Mouse (Mus musculus): Measurements from ENCODE around the gene Map2.

Map2 gene

GRCm38 (mm10) chr1:66196716-66197115, 21.6 kb downstream of the Map2 start:
- DNase-seq (ENCODE audit: low read depth in 2 of 2, low spot score in 2 of 2): no peak

- DNase-seq (ENCODE audit: low read depth in 2 of 2, low spot score in 2 of 2): no peak
Observed at GRCm38 (mm10) chr1:66205517-66205916, 30.4 kb downstream of the Map2 start.

- no peak for DNase-seq (ENCODE audit: low read depth in 2 of 2, low spot score in 2 of 2)
Observed at GRCm38 (mm10) chr1:66206904-66207303, 31.8 kb downstream of the Map2 start.

GRCm38 (mm10) chr1:66211074-66211791, 36.2 kb downstream of the Map2 start:
- DNase-seq (ENCODE audit: low read depth in 2 of 2, low spot score in 2 of 2): no peak

GRCm38 (mm10) chr1:66221497-66221896, 46.4 kb downstream of the Map2 start:
- no peak for DNase-seq (ENCODE audit: low read depth in 2 of 2, low spot score in 2 of 2)

GRCm38 (mm10) chr1:66223331-66223730, 48.3 kb downstream of the Map2 start:
- no peak for DNase-seq (ENCODE audit: low read depth in 2 of 2, low spot score in 2 of 2)

GRCm38 (mm10) chr1:66226372-66227368, 51.6 kb downstream of the Map2 start:
- DNase-seq (ENCODE audit: low read depth in 2 of 2, low spot score in 2 of 2): no peak

- DNase-seq (ENCODE audit: low read depth in 2 of 2, low spot score in 2 of 2): no peak
Observed at GRCm38 (mm10) chr1:66228205-66228604, 53.1 kb downstream of the Map2 start.

GRCm38 (mm10) chr1:66230345-66230744, 55.3 kb downstream of the Map2 start:
- DNase-seq (ENCODE audit: low read depth in 2 of 2, low spot score in 2 of 2): no peak

GRCm38 (mm10) chr1:66231963-66232362, 56.9 kb downstream of the Map2 start:
- DNase-seq (ENCODE audit: low read depth in 2 of 2, low spot score in 2 of 2): no peak

GRCm38 (mm10) chr1:66244910-66245309, 69.8 kb downstream of the Map2 start:
- no peak for DNase-seq (ENCODE audit: low read depth in 2 of 2, low spot score in 2 of 2)

- DNase-seq (ENCODE audit: low read depth in 2 of 2, low spot score in 2 of 2): no peak
Observed at GRCm38 (mm10) chr1:66251649-66252332, 76.7 kb downstream of the Map2 start.

- no peak for DNase-seq (ENCODE audit: low read depth in 2 of 2, low spot score in 2 of 2)
Observed at GRCm38 (mm10) chr1:66252333-66252724, 77.3 kb downstream of the Map2 start.

- no peak for DNase-seq (ENCODE audit: low read depth in 2 of 2, low spot score in 2 of 2)
Observed at GRCm38 (mm10) chr1:66263220-66263619, 88.1 kb downstream of the Map2 start.

GRCm38 (mm10) chr1:66266231-66266924, 91.3 kb downstream of the Map2 start:
- no peak for DNase-seq (ENCODE audit: low read depth in 2 of 2, low spot score in 2 of 2)

- no peak for DNase-seq (ENCODE audit: low read depth in 2 of 2, low spot score in 2 of 2)
Observed at GRCm38 (mm10) chr1:66277663-66278062, 102.6 kb downstream of the Map2 start.

- DNase-seq (ENCODE audit: low read depth in 2 of 2, low spot score in 2 of 2): no peak
Observed at GRCm38 (mm10) chr1:66279222-66280009, 104.3 kb downstream of the Map2 start.

GRCm38 (mm10) chr1:66280152-66280551, 105.1 kb downstream of the Map2 start:
- no peak for DNase-seq (ENCODE audit: low read depth in 2 of 2, low spot score in 2 of 2)

- no peak for DNase-seq (ENCODE audit: low read depth in 2 of 2, low spot score in 2 of 2)
Observed at GRCm38 (mm10) chr1:66282447-66282846, 107.4 kb downstream of the Map2 start.

GRCm38 (mm10) chr1:66288987-66289386, 113.9 kb downstream of the Map2 start:
- no peak for DNase-seq (ENCODE audit: low read depth in 2 of 2, low spot score in 2 of 2)
